Mouse (Mus musculus) neural tube, embryonic 15.5 days (tissue): Measurements from ENCODE around the gene Six2. TPM values are rescaled to one million over a fixed set of nuclear protein-coding genes. Genes with fewer than 3 reads are reported as not detected.

Source experiments
- polyA plus RNA-seq: library from polyadenylated mRNA; unstranded; fragments of >200 nt; fragmentation: Nextera tagmentation; extraction: Ambion mirVana; gene quantifications from 2 replicates; pipeline ENCODE4 v1.2.1, GENCODE M21; 2015

Gene Six2
- polyA plus RNA-seq, 1 experiment from 2014 or later: not detected

Other genes with a start within 250 kb of the Six2 start
- gene Six3, start 74.7 kb downstream of the Six2 start, polyA plus RNA-seq: not detected in 2 replicates